Mouse (Mus musculus) yolk sac, embryonic 10.5 days (tissue): Measurements from ENCODE around the gene Smurf2.
A peak's percentile ranks its signal among the peaks of the same experiment; 100 is the strongest.

Experiments
- DNase-seq: peaks from one replicate; pipeline ENCODE4 v3.0.0-alpha.2; 2017; ENCODE audit warnings: low spot score

Gene Smurf2

GRCm38 (mm10) chr11:106920551-106921379 lies at the start of gene Smurf2:
Gene Smurf2, minus strand, starts transcription at chr11:106920715.
- DNase-seq: peak; percentile 91

GRCm38 (mm10) chr11:106969798-106970197 lies 49.3 kb upstream of the Smurf2 start:
- DNase-seq: no peak

- DNase-seq: no peak
Measured at GRCm38 (mm10) chr11:106967630-106968029, 47.1 kb upstream of the Smurf2 start.

DNA sequence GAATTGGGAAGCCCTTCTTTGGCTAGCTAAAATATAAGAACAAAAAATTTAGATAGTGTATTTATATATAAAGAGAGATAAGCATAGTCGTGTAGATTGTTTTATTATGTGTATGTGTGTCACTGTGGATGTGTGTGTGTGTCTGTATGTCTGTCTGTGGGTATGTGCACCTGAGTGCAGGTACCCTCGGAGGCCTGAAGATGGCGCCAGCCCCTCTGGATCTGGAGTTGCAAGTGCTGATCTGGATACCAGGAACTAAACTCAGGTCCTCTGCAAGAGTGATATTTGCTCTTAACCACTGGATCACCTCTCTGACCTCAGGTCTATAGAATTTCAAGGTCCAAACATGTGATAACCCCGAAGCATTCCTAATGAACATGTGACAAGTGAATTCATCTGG lies 45.4 kb upstream of the Smurf2 start:
- no peak for DNase-seq

DNA sequence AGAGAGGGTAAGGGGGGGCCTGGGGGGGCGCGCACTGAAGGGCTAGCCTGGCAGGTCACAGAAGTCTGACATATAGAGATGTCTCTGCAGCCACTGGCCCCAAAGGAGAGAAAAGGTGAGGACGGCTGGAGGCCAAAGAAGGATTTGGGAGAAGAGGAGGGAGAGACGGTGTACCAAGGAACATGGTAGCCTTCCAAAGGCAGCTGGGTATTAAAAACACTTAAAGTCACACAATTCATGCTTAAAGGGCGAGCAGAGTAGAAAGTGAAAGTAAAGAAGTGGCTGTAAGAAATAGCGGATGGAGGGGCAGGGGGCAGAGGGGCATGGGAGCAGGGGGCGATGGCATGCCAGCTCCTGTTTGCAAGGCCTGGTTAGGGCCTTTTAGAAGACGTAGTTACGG lies 41.8 kb upstream of the Smurf2 start:
- no peak for DNase-seq

DNA sequence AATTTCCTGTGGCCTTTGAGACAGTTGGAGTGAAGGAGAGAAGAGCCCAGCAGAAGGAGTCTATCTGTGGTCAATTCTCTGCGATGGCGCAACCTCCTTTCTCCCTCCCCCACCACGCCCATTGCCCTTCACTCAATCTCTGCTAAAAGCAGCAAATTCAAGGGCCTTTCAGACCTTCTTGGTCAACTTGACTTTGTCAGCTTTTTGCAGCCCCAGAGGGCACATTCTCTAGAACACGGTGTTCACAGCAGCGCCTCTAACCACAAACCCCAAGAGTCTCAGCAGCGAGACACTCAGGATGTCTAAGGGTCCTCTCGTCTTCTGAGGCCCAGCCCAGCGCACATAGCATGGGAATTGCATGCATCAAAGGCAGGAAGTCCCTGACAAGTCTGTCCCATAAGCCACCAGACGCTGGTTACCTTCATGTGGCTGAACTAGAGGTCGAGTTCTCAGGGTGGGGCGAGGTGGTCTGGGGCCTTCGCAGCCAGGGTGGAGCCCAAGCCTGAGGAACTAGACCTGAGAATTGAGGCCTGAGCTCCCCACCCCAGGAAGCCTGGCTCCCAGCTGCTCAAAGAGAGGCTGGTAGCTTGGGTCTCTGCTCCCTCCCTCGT lies 41.1 kb upstream of the Smurf2 start:
- no peak for DNase-seq

DNA sequence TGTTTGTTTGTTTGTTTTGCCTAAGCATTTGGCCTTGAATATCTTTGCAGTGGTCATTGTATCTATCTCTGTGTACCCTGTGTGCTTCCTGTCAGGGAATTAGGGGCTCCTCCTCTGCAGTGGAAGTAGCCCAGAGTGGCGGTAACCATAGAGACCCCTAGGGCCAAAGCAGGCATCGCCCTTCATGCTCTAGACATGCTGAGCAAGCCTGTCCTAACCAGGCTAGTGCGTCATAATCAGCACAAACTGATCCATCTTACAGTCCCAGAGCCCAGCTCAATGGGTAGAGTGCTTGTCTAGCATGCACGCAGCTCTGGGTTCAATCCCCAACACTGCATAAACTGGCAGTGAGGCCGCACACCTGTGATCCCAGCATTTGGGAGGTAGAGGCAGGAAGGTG lies 38.6 kb upstream of the Smurf2 start:
- DNase-seq: no peak

DNA sequence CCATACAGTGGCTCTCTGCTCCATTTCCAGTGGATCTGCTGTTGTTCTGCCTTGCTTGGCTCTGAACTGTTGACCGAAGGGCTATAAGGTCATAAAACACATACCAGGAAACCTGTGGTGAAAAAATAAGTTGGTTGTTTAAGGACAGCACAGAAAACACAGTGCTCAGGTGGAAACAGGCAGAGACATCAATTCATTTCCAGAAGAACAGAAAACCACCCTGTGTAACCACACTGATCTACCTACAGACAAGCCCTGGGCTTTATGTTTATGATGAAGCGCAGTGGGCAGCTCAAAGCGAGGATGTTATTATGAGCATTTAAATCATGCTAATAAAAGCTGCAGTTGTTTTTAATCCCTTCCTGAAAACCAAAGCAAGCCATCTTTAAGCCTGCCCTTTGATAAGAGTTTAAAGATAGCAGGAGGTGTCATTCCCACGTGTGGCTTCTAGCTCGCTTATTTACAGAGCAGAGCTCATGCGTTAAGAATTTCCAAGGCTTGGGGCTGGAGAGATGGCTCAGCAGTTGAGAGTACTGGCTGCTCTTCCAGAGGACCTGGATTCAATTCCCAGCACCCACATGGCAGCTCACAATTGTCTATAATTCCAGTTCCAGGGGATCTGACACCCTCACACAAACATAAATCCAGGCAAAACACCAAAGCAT lies 38.0 kb upstream of the Smurf2 start:
- DNase-seq: no peak

- DNase-seq: no peak
Measured at GRCm38 (mm10) chr11:106957271-106957980, 36.9 kb upstream of the Smurf2 start.

- no peak for DNase-seq
Measured at GRCm38 (mm10) chr11:106954566-106954965, 34.1 kb upstream of the Smurf2 start.

- DNase-seq: no peak
Measured at GRCm38 (mm10) chr11:106954116-106954515, 33.6 kb upstream of the Smurf2 start.

GRCm38 (mm10) chr11:106937306-106937705 lies 16.8 kb upstream of the Smurf2 start:
- DNase-seq: no peak

- no peak for DNase-seq
Measured at GRCm38 (mm10) chr11:106930366-106930765, 9.9 kb upstream of the Smurf2 start.

DNA sequence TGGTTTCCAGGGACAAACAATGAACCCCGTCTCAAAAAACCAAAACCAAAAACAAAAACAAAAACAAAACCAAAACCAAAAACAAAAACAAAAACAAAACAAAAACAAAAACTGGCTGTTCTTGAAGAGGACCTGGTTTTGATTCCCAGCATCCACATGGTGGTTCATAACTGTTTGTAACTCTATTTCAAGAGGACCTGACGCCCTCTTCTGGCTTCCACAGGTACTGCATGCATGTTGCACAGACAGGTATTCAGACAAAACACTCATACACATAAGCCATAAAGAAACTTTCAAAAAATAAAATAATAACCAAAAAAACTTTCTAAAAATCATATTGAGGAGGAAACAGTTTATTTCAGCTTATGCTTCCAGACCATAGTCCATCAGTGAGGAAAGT lies 8.4 kb upstream of the Smurf2 start:
- DNase-seq: no peak

GRCm38 (mm10) chr11:106927950-106928349 lies 7.4 kb upstream of the Smurf2 start:
- DNase-seq: no peak

DNA sequence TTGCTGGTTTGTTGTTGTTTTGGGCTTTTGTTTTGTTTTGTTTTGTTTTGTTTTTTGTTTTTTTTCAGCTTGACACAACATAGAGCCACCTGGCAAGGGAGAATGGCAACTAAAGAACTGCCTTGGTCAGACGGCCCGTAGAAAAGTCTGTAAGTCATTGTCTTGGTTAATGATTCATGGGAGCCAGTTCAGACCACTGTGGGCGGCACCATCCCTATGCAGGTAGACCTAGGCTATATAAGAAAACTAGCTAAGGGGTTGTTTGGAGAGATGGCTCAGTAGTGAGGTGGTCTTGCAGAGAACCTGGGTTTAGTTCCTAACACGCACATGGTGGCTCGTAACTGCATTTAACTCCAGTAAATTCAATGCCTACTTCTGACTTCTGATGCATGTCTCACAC lies 6.7 kb upstream of the Smurf2 start:
- no peak for DNase-seq

- DNase-seq: no peak
Measured at GRCm38 (mm10) chr11:106926732-106927131, 6.2 kb upstream of the Smurf2 start.

DNA sequence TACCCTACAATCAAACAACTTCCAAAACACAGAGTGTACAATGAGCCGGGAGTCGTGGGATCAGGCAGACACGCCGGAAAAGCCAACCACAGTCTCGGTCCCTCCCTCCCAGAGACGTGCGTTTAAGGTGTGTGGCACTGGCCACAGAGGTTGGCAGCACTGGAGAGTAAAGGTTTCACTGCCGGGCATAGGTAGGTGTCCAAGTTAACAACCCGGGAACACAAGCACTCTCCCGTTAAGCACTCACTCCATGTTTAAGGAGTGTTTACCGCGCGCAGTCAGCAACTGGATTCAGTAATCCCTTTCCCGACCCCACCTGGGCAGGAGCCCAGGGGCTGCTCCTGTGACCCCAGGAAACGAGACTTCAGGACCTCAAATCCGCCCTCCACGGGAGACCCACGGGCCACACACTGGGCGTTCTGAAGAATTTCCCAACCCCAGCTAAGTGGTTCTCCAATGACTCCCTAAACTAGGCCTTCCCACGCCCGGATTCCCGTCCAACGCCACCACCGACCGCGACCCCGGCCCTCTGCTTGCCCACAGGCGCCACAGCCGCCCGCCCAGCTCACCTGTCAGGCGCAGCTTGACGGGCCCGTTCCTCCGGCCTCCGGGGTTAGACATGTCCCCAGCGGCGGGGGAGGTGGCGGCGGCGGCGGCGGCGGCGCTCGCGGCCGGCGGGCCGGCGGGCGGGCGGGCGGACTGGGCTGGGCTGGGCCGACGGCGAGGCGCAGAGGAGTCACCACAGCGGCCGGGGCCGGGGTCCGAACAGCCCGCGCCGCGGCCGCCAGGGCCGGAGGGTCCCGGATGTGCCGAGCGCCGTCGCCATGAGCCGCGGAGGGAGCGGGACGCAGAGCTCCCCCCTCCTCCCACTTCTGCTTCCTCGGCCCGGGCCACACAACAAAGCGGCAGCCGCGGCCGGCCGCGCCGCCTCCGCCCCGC lies 634 bp downstream of the Smurf2 start:
- DNase-seq: peak; percentile 61

- DNase-seq: no peak
Measured at GRCm38 (mm10) chr11:106918901-106919300, 1.6 kb downstream of the Smurf2 start.

DNA sequence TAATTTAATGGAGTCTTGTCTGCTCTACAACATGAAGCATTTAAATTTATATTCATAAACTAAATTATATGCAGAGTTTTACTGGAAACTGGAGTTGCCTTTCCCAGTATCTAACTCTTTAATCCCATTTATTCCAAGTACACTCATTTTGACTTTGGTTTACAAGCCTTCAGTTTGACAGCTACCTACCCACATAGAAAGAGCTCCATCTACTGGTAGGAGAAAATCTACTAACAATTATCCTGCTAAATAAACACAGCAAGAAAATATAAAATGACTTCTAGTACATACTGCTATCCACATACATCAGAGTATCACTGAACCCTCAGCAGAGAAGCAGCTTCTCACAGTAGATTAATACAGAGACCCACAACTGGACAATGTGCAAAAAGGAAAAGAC lies 9.3 kb downstream of the Smurf2 start:
- DNase-seq: no peak

DNA sequence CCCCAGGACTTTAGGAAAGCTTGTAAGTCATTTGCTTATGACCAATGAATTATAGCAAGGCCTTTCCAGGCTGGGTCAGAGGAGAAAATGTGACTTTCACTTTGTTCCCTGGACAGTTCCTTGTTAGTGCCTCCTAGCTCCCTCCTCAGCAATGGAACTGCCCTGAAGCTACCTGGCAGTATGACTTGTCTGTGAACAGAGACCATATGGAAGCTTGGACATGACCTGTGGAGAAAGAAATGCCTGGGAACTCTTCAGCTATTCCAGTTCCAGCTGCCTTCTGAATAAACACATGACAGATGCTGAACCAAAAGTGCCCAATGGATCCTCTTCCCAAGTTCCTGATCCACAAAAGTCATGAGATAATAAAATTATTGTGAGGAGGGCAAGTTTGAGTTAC lies 12.5 kb downstream of the Smurf2 start:
- DNase-seq: no peak
